Mouse (Mus musculus) brown adipose tissue, adult 24 weeks (tissue): Measurements from ENCODE around the gene Pcbp2. TPM values are rescaled to one million over a fixed set of nuclear protein-coding genes. Genes with fewer than 3 reads are reported as not detected.

ENCODE experiments used
- H3K27ac ChIP-seq: fragments of 200-500 bp; replicated peaks from 2 replicates; pipeline ENCODE4 v1.5.1; 2012; ENCODE audit warnings: low read depth, mild to moderate bottlenecking, low read length
- H3K4me1 ChIP-seq: fragments of 200-500 bp; 2 replicates; pipeline ENCODE4 v1.6.1; 2012; ENCODE audit warnings: low read length, mixed read lengths; ENCODE audit not compliant: control insufficient read depth, insufficient read depth, insufficient read length
- H3K4me3 ChIP-seq: fragments of 200-500 bp; 2 replicates; pipeline ENCODE4 v1.5.1; 2012; ENCODE audit warnings: low read depth, mild to moderate bottlenecking, low read length, moderate library complexity; ENCODE audit not compliant: insufficient read depth
- polyA plus RNA-seq: library from polyadenylated mRNA; stranded (reverse); fragments of >200 nt; gene quantifications from 2 replicates; pipeline ENCODE4 v1.2.4, GENCODE M21; 2012; ENCODE audit not compliant: missing spikeins, insufficient read depth, insufficient read length

Pcbp2 gene
- polyA plus RNA-seq, 1 experiment, result 331 TPM

DNA sequence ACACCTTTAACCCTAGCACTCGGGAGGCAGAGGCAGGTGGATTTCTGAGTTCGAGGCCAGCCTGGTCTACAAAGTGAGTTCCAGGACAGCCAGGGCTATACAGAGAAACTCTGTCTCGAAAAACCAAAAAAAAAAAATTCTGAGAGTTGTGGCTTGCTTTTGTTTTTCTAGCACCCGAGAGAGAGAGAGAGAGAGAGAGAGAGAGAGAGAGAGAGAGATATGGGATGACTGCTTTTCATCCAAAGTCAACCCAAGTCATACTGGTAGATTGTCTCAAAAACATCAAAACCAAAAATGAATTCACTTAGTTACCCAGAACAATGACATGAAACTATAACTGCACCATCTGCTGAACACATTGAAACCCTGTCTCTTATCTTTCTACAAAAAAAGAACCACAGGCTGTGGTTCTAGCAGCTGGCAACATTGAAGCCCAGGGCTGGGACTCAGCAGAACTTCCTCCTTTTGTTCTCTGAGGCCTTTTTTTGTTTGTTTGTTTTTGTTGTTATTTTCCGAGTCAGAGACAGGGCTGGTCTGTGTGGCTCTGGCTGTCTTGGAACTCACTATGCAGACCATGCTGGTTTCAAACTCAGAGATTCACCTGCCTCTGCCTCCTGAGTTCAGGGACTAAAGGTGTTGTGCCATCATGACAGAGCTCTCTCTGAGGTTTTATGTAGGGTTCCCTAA lies 12.1 kb upstream of the Pcbp2 start:
- Histone ChIP-seq H3K4me1 (peaks cover 9% of the 10 kb centered on the region), H3K4me3 (peak overlapping the region; percentile 57; the same call in 1 of the 2 replicates), H3K27ac (peak overlapping the region; percentile 76)

DNA sequence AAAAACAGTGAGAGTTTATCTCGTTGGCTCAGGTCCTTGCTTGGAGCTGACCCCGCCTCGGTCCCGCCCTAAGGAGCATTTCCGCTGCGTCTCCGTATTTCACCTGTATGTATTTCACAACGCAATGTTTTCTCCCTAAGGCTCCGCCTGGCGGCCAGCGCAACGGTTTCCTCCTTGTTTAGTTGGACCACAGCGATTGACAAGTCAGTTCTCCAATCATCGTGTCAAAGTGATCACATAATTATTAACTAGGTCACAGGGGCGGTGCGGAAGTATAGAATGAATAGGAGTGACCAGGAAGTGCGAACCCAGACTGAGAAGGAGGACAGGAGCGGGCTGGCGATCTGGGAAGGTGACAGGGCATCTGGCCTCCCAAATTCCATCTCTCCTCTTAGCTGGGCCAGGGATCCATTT lies 11.4 kb upstream of the Pcbp2 start, which contains the start of gene Prr13:
Prr13 (plus strand) TSS at position 125 of the 414 bp plus-strand sequence.
- Histone ChIP-seq H3K4me3 (peak within 1 kb of the TSS; percentile 57), H3K27ac (peak within 1 kb of the TSS; percentile 76), H3K4me1 (peaks cover 9% of the 10 kb centered on the region)

DNA sequence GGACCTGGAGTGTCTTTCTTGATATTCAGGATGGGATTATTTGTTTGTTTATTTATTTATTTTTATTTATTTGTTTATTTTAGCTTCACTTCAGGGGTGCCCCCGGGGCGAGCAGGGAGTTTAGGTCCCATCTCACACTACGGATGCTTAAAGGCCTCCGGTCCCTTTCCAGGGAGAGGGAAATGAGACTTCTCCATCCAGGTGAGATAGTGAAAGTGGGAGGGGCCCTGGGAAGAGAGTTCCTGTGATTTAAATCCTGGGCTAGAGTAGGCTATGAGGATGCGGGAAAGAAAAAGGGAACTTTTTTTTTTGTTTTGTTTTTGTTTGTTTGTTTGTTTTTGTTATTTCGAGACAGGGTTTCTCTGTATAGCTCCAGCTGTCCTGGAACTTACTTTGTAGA lies 11.0 kb upstream of the Pcbp2 start:
- Histone ChIP-seq H3K4me3 (peak overlapping the region; percentile 57), H3K27ac (peak overlapping the region; percentile 70), H3K4me1 (peaks cover 9% of the 10 kb centered on the region)

DNA sequence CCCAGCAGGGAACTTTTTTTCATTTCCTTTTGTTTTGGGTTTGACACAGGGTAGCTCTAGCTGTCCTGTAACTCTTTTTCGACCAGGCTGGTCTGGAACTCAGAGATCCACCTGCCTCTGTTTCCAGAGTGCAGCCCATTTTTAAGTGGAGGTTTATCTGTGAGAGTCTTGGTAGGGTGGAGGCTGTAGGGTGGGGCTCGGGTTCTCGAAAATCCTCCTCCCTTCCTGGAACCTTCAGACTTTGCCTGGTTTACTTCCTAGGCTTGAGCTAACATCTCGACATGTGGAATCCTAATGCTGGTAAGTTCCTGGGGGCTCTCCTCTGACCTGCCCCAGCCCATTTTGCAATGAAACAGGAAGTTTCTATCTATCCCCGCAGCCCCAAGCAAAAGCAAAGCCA lies 10.5 kb upstream of the Pcbp2 start:
- peak overlapping the region; percentile 57 for H3K4me3 ChIP-seq
- peaks cover 9% of the 10 kb centered on the region for H3K4me1 ChIP-seq
- peak overlapping the region; percentile 70 for H3K27ac ChIP-seq

DNA sequence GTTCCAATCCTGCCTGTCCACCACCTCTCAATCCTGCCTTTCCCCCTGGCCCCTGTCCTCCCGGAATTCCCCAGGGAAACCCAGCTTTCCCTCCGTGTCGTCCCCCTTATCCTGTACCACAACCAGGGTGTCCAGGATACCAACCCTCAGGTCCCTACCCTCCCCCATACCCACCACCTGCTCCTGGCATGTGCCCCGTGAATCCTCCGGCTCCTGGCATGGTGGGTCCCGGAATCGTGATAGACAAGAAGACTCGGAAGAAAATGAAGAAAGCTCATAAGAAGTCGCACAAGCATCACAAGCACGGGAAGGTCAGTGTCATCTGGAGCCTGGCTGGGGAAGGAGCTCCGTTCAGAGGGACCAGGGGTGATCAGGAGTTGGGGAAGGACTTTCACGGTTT lies 9.9 kb upstream of the Pcbp2 start:
- Histone ChIP-seq H3K27ac (peak overlapping the region; percentile 70), H3K4me3 (peak overlapping the region; percentile 57), H3K4me1 (peaks cover 9% of the 10 kb centered on the region)

DNA sequence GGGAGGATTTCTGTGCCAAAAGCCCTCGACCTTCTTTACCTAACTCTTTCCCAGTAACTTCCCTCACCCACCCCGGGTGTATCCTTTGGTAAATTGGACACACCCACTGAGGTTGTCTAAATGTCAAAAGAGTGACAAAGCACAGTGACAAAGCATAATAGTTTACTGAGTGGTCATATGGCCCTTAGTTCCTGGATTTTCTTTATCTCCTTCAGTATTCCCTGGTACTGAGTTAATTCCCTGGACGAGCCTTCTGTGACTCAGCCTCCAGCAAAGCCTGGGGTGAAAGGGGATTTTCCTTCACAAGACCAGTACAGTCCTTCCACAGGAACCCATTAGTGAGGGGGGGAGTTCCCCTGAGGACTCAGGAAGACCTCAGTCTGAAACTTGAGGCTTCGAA lies 9.4 kb upstream of the Pcbp2 start:
- Histone ChIP-seq H3K4me1 (peaks cover 9% of the 10 kb centered on the region), H3K4me3 (peak overlapping the region; percentile 57), H3K27ac (peak overlapping the region; percentile 70)

DNA sequence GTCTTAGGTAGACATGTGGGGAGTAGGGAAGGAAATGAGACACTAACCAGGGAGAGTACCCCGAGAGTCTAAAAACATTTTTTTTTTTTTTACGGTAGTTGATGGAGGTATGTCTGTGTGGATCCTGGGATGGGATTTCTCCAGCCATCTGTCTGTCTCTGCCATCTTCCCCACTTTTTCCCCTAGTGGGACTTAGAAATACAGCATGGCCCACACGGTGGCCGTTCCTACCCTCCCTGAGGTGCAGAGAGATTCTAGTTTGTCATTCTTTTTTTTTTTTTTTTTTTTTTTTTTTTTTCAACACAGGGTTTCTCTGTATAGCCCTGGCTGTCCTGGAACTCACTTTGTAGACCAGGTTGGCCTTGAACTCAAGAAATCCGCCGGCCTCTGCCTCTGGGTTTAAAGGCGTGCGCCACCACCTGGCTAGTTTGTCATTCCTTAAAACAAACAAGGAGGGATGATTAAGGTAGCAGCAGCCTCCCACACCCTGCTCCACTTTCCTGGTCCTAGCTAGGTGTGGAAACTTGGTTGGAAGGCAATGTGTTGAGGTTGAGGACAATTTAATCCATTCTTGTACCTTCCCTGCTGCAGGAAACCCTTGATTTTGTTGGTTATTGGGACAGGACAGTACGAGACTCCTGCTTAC lies 8.8 kb upstream of the Pcbp2 start:
- peaks cover 9% of the 10 kb centered on the region for H3K4me1 ChIP-seq
- peak overlapping the region; percentile 57; the same call in 1 of the 2 replicates for H3K4me3 ChIP-seq
- peak overlapping the region; percentile 70 for H3K27ac ChIP-seq

DNA sequence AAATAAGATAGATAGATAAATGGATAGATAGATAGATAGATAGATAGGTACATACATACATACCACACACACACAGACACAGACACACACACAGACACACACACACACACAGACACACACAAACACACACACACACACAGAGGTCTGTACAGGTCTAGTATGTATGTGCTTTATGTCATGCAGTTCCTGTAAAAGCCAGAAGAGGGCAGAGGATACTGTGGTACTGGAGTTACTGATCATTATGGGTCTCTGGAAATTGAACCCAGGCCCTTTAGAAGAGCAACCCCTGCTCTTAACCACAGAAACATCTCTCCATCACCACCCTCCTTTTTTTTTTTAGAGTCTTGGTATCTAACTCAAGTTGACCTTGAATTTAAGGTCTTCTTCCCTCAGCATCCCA lies 6.7 kb upstream of the Pcbp2 start:
- H3K27ac ChIP-seq, result no peak overlapping the region
- H3K4me3 ChIP-seq, result no peak overlapping the region
- H3K4me1 ChIP-seq, result peaks cover 9% of the 10 kb centered on the region

DNA sequence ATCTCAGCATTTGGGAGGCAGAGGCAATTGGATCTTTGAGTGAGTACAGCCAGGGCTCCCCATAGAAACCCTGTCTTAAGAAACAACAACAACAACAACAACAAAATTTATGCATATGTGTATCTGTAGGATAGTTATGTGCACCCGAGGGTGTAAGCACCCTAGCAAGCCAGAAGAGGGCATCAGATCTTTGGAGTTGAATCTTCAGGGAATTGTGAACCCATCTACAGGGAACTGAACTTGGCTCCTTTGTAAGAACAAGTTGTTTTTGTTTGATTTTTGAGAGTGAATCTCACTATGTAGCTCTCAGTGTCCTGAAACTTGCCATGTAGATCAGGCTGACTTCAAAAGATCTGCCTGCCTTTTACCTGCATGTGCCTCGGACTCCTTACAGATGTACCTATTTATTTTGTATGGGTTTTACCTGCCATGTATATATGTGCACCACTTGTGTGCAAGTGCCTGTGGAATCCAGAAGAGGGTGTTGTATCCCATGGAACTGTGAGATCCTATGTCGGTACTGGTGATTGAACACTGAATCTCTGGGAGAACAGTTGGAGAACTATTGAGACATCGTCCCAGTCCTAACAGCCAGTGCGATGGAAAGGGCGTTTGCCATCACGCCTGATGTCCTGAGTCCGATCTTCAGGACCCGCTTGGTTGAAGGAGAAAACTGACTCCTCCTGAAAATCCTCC lies 1.5 kb upstream of the Pcbp2 start:
- Histone ChIP-seq H3K4me3 (no peak overlapping the region), H3K4me1 (no peaks in the 10 kb centered on the region), H3K27ac (no peak overlapping the region)

DNA sequence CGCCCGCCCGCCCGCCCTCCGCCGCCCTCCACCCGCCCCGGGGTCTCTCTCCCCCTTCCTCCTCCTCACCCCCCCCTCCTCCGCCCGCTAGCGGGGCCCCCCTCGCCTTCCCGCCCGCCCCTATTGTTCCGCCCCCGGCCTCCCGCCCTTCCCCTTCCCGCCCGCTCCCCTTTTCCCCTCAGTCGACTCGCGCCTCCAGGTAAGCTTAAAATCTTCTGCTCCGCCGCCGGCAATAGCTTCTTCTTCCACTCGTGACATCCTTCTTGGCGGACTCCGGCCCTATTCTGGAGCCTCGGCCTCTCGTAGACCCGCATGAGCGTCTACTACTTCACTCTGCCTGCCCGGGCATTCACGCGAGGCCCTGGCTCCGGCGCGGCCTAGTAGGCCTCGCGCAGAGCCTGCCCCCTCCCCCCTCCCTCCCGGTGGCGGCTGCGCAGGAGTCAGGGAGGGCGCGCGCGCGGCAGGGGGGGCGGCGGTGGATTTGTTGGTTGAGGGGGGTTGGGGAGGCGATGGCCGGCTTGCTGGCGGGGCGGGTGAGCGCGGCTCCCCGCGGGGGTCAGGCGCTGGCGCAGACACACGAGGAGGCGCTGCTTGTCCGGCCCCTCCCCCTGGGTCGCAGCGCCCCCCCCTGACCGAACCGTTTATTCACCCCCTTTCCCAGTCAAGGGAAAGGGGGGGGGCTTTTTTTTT lies 411 bp downstream of the Pcbp2 start:
- H3K4me3 ChIP-seq, result peak overlapping the region; percentile 99
- no peaks in the 10 kb centered on the region for H3K4me1 ChIP-seq
- peak overlapping the region; percentile 95 for H3K27ac ChIP-seq

DNA sequence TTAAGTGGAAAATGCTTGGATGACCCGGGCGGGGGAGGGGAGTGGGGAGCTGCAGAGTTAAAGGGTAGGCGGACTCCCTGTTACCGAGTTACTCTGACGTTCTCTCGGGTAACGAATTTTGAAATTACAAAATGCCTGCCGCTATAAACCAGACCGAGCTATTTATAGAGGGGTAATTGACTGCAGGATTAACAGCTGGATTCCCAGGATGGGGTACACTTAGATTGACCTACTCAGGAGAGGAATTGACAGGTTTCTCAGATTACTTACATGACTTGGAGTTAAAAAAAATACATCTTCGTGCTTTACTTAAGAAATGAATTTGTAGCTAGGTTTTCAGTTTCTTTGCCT lies 931 bp downstream of the Pcbp2 start:
- Histone ChIP-seq H3K27ac (no peak overlapping the region), H3K4me3 (peak overlapping the region; percentile 99)

DNA sequence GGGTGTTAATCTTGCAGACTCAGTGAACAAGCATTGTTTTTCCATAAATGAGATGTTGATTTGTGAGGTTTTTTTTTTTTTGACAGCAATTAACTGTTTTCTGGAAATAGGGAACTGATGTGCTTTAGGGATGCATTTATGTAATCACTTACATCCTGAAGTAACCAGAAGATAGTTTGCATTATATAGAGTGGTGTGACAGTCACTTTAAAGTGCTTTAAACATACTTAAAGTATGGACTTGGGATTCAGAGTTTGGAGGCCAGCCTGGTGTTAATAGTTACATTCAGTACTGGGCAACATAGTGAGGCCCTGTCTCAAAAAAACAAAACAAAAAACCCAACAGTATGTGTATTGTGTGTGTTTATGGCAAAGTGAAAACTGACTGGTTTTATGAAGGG lies 1.4 kb downstream of the Pcbp2 start:
- Histone ChIP-seq H3K4me3 (no peak overlapping the region), H3K4me1 (no peaks in the 10 kb centered on the region), H3K27ac (no peak overlapping the region)

More for the DNA sequence above, 931 bp downstream of the Pcbp2 start:
- no peaks in the 10 kb centered on the region for H3K4me1 ChIP-seq

DNA sequence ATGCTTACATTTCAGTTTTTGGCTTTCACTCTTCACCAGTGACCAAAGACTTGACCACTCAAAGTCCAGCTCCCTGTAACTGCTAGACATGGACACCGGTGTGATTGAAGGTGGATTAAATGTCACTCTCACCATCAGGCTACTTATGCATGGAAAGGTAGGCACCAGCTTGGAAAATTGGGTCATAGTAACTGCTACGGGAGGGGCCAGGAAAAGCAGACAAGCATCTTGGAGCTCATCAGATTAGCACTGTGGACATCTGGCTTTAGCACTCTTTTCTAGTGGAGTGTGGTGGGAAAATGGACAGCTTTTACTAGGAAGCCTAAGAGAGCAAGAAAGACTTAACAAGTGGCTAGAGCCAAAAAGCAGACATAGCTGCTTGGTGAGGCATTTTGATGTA lies 2.9 kb downstream of the Pcbp2 start:
- no peaks in the 10 kb centered on the region for H3K4me1 ChIP-seq
- no peak overlapping the region for H3K4me3 ChIP-seq
- H3K27ac ChIP-seq, result no peak overlapping the region

DNA sequence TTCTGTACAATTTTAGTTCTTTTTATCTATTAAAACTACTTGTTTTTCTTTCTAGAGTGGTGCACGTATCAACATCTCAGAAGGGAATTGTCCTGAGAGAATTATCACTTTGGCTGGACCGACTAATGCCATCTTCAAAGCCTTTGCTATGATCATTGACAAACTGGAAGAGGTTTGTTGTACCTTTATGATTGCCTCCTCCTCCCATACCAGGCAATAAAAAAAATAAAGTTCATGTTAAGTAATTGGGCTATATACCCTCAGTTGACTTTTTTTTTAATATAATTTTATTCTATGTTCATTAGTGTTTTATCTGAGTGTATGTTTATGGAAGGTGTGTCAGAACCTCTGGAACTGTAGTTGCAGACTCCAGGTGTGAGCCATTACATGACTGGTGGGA lies 4.2 kb downstream of the Pcbp2 start:
- H3K4me1 ChIP-seq, result no peaks in the 10 kb centered on the region
- H3K27ac ChIP-seq, result no peak overlapping the region

DNA sequence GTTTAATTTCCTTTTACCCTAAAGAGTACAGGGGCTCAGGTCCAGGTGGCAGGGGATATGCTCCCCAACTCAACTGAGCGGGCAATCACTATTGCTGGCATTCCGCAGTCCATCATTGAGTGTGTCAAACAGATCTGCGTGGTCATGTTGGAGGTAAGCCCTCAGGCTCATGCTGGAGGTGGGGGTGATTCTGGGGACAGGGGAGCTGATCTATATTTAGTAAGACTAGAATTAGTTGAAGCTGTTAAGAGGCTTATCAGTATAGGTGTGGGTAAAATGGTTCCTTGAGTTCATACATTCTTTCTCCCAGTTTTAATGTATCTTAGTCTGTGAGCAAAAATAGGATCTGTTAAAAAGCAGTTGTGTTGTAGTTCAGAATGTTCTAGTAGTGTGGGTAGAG lies 12.8 kb downstream of the Pcbp2 start:
- Histone ChIP-seq H3K27ac (no peak overlapping the region), H3K4me1 (no peaks in the 10 kb centered on the region), H3K4me3 (no peak overlapping the region)

More for the DNA sequence above, 4.2 kb downstream of the Pcbp2 start:
- no peak overlapping the region for H3K4me3 ChIP-seq
